Mouse (Mus musculus): ENCODE data around the gene Arl4c. TPM values are rescaled to one million over a fixed set of nuclear protein-coding genes. Genes with fewer than 3 reads are reported as not detected.
"Not testable (repeated sequence)": the region's sequence is repeated elsewhere in the genome, so short reads cannot be mapped to it uniquely, and the experiment has no call there.

Gene Arl4c
- polyA plus RNA-seq, 1 experiment from 2014 or later, result 11.5 TPM

GRCm38 (mm10) chr1:88651668-88652067, 50.4 kb downstream of the Arl4c start:
- Histone ChIP-seq H3K27me3 (no peaks in the 10 kb centered on the region), H3K36me3 (no peaks in the 10 kb centered on the region), H3K4me3 (no peak overlapping the region), H3K27ac (no peak overlapping the region), H3K4me2 (replicated peaks) (no peak overlapping the region), H3K9ac (no peak overlapping the region), H3K9me3 (no peaks in the 10 kb centered on the region), H3K4me1 (no peaks in the 10 kb centered on the region)
- no peak for ATAC-seq (ENCODE audit: low FRiP score, low read depth)
- 72% methylated on average over 9 of the region's 9 CpGs for WGBS

GRCm38 (mm10) chr1:88648742-88649141, 53.3 kb downstream of the Arl4c start:
- 89% methylated on average over 4 of the region's 4 CpGs for WGBS
- Histone ChIP-seq H3K4me3 (no peak overlapping the region), H3K4me2 (replicated peaks) (no peak overlapping the region), H3K9ac (no peak overlapping the region), H3K4me1 (no peaks in the 10 kb centered on the region), H3K9me3 (no peaks in the 10 kb centered on the region), H3K27me3 (no peaks in the 10 kb centered on the region), H3K27ac (no peak overlapping the region), H3K36me3 (no peaks in the 10 kb centered on the region)
- no peak for ATAC-seq (ENCODE audit: low FRiP score, low read depth)

GRCm38 (mm10) chr1:88645599-88646119, 56.4 kb downstream of the Arl4c start:
- no peak for ATAC-seq (ENCODE audit: low FRiP score, low read depth)
- H3K4me2 ChIP-seq (replicated peaks), result no peak overlapping the region
- WGBS, result 55% methylated on average over 3 of the region's 3 CpGs
- H3K27me3 ChIP-seq, result no peaks in the 10 kb centered on the region
- no peak overlapping the region for H3K9ac ChIP-seq
- no peaks in the 10 kb centered on the region for H3K9me3 ChIP-seq
- H3K4me3 ChIP-seq, result no peak overlapping the region
- H3K36me3 ChIP-seq, result no peaks in the 10 kb centered on the region
- no peak overlapping the region for H3K27ac ChIP-seq
- H3K4me1 ChIP-seq, result no peaks in the 10 kb centered on the region

GRCm38 (mm10) chr1:88644417-88644816, 57.6 kb downstream of the Arl4c start:
- H3K9me3 ChIP-seq, result no peaks in the 10 kb centered on the region
- peaks cover 7% of the 10 kb centered on the region for H3K4me1 ChIP-seq
- no peaks in the 10 kb centered on the region for H3K27me3 ChIP-seq
- H3K9ac ChIP-seq, result no peak overlapping the region
- H3K4me3 ChIP-seq, result no peak overlapping the region
- H3K27ac ChIP-seq, result no peak overlapping the region
- no peak for ATAC-seq (ENCODE audit: low FRiP score, low read depth)
- WGBS, result 89% methylated on average over 5 of the region's 5 CpGs
- no peak overlapping the region for H3K4me2 ChIP-seq (replicated peaks)
- no peaks in the 10 kb centered on the region for H3K36me3 ChIP-seq

- H3K4me3 ChIP-seq, result no peak overlapping the region
- no peak for ATAC-seq (ENCODE audit: low FRiP score, low read depth)
- H3K4me2 ChIP-seq (replicated peaks), result no peak overlapping the region
- H3K9ac ChIP-seq, result no peak overlapping the region
- H3K27ac ChIP-seq, result no peak overlapping the region
- H3K36me3 ChIP-seq, result no peaks in the 10 kb centered on the region
- H3K4me1 ChIP-seq, result peaks cover 13% of the 10 kb centered on the region
- H3K27me3 ChIP-seq, result no peaks in the 10 kb centered on the region
- H3K9me3 ChIP-seq, result no peaks in the 10 kb centered on the region
- WGBS, result 74% methylated on average over 5 of the region's 5 CpGs
These were observed 58.7 kb downstream of the Arl4c start for GRCm38 (mm10) chr1:88643181-88643823.

DNA sequence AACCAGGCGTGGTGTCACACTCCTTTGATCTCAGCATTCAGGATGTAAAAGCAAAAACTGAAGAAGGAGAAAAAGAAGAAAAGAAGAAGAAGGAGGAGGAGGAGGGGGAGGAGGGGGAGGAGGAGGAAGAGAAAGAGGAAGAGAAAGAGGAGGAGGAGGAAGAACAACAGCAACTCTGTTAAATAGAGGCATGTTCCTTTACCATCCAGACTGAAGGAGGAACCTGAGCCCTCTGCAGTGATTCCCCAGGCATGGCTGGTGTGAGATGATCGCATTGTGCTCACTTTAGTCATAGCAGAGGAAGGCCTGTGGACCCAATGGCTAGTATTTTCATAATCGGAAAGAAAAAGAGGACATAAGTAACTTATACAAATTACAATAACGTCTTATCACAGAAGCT, 59.3 kb downstream of the Arl4c start:
- Histone ChIP-seq H3K27me3 (no peaks in the 10 kb centered on the region), H3K36me3 (no peaks in the 10 kb centered on the region), H3K4me3 (no peak overlapping the region), H3K9me3 (no peaks in the 10 kb centered on the region), H3K27ac (no peak overlapping the region), H3K4me2 (replicated peaks) (no peak overlapping the region), H3K9ac (no peak overlapping the region), H3K4me1 (peaks cover 13% of the 10 kb centered on the region)
- WGBS, result 79% methylated on average over 4 of the region's 4 CpGs
- no peak for ATAC-seq (ENCODE audit: low FRiP score, low read depth)

GRCm38 (mm10) chr1:88641678-88642215, 60.3 kb downstream of the Arl4c start:
- H3K36me3 ChIP-seq, result no peaks in the 10 kb centered on the region
- H3K27ac ChIP-seq, result no peak overlapping the region
- H3K9ac ChIP-seq, result no peak overlapping the region
- 83% methylated on average over 2 of the region's 2 CpGs for WGBS
- ATAC-seq (ENCODE audit: low FRiP score, low read depth), result no peak
- H3K4me2 ChIP-seq (replicated peaks), result no peak overlapping the region
- no peak overlapping the region for H3K4me3 ChIP-seq
- no peaks in the 10 kb centered on the region for H3K9me3 ChIP-seq
- peaks cover 13% of the 10 kb centered on the region for H3K4me1 ChIP-seq
- H3K27me3 ChIP-seq, result no peaks in the 10 kb centered on the region

DNA sequence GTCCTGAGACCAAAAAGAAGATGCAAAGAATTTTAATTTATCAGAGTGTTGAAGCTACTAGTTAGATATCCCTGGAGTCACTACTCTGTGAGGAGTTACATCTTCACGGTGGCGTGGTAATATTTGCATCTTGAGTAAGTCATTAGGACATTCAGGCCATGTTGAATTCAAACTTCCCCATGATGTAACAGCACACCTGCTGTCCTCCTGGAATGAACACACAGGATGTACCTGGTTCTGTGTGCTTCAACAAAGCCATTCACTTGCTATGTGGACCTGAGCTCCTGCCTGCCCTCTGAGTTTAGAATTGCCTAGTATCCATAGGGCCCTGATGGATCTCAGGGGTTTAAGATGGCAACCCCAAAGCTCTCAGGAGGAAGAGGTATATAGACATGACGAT, 60.8 kb downstream of the Arl4c start:
- ATAC-seq (ENCODE audit: low FRiP score, low read depth), result no peak
- Histone ChIP-seq H3K4me3 (no peak overlapping the region), H3K27ac (no peak overlapping the region)

GRCm38 (mm10) chr1:88639432-88640281, 62.4 kb downstream of the Arl4c start:
- Histone ChIP-seq H3K4me1 (peaks cover 13% of the 10 kb centered on the region), H3K9ac (no peak overlapping the region)
- no peak; the same call in 1 of the 2 replicates for ATAC-seq (ENCODE audit: low FRiP score, low read depth)

More for the DNA sequence above, 60.8 kb downstream of the Arl4c start:
- 90% methylated on average over 3 of the region's 3 CpGs for WGBS
- Histone ChIP-seq H3K9ac (no peak overlapping the region), H3K4me1 (peaks cover 13% of the 10 kb centered on the region), H3K36me3 (no peaks in the 10 kb centered on the region), H3K9me3 (no peaks in the 10 kb centered on the region), H3K27me3 (no peaks in the 10 kb centered on the region), H3K4me2 (replicated peaks) (no peak overlapping the region)

DNA sequence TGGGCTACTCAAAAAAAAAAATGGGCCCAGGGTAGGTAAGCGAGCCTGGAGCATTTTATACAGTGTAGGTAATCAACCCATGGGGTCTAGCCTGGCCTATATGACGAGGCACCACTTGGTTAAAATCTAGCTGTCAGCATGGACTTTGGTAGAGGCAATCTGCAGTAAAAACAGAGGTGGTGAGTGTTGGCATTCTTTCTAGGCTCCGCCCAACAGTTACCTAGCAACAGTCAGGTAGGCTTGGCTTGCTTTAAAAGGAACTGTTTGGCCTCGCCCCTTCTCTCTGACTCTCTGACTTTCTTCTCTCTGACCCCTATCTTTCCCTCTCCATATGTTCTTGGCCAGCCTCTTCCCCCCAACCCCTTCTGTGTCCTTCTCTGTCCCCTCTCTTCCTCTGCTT, 63.4 kb downstream of the Arl4c start:
- ATAC-seq (ENCODE audit: low FRiP score, low read depth), result no peak
- Histone ChIP-seq H3K4me1 (peaks cover 13% of the 10 kb centered on the region), H3K9ac (no peak overlapping the region)

More at GRCm38 (mm10) chr1:88639432-88640281, 62.4 kb downstream of the Arl4c start:
- H3K36me3 ChIP-seq, result no peaks in the 10 kb centered on the region
- H3K4me2 ChIP-seq (replicated peaks), result peak overlapping the region; percentile 9
- H3K9me3 ChIP-seq, result no peaks in the 10 kb centered on the region
- no peaks in the 10 kb centered on the region for H3K27me3 ChIP-seq
- no peak overlapping the region; the same call in 1 of the 2 replicates for H3K27ac ChIP-seq
- 19% methylated on average over 10 of the region's 10 CpGs for WGBS
- no peak overlapping the region for H3K4me3 ChIP-seq

GRCm38 (mm10) chr1:88636579-88637161, 65.4 kb downstream of the Arl4c start:
- not testable (repeated sequence) for H3K9ac ChIP-seq; H3K36me3 ChIP-seq; H3K27ac ChIP-seq; H3K4me2 ChIP-seq (replicated peaks); H3K4me3 ChIP-seq; ATAC-seq (ENCODE audit: low FRiP score, low read depth); H3K27me3 ChIP-seq; H3K9me3 ChIP-seq
- peaks cover 13% of the 10 kb centered on the region for H3K4me1 ChIP-seq
- 55% methylated on average over 2 of the region's 2 CpGs for WGBS

More for the DNA sequence above, 63.4 kb downstream of the Arl4c start:
- no peak overlapping the region for H3K4me3 ChIP-seq
- no peak overlapping the region for H3K4me2 ChIP-seq (replicated peaks)
- H3K9me3 ChIP-seq, result no peaks in the 10 kb centered on the region
- H3K27me3 ChIP-seq, result no peaks in the 10 kb centered on the region
- no peak overlapping the region for H3K27ac ChIP-seq
- WGBS, result 64% methylated on average over 4 of the region's 4 CpGs
- H3K36me3 ChIP-seq, result no peaks in the 10 kb centered on the region

GRCm38 (mm10) chr1:88635659-88636058, 66.4 kb downstream of the Arl4c start:
- H3K4me1 ChIP-seq, result peaks cover 13% of the 10 kb centered on the region
- H3K27me3 ChIP-seq, result no peaks in the 10 kb centered on the region
- ATAC-seq (ENCODE audit: low FRiP score, low read depth), result no peak
- WGBS, result 89% methylated on average over 12 of the region's 12 CpGs
- no peak overlapping the region for H3K9ac ChIP-seq
- no peak overlapping the region for H3K27ac ChIP-seq
- H3K9me3 ChIP-seq, result no peaks in the 10 kb centered on the region
- no peak overlapping the region for H3K4me3 ChIP-seq
- H3K36me3 ChIP-seq, result no peaks in the 10 kb centered on the region
- H3K4me2 ChIP-seq (replicated peaks), result no peak overlapping the region
